ENCODE assay signal across 20 mouse cellular contexts in genomic region chr7:27230781-27231180, GRCm38 (mm10). TPM values are rescaled to one million over a fixed set of nuclear protein-coding genes. Genes with fewer than 3 reads are reported as not detected.
DNase-seq lines count a peak whose midpoint lies in the region; ATAC-seq and TF ChIP-seq lines count a peak whose summit lies in the region.
"Had no signal": no experiment of that assay in that cellular context is flagged by ENCODE, and none has a peak within 500 bp of the region (broad histone marks: within the 10 kb centered on the region; RNA-seq: fewer than 3 reads in every experiment).

No protein-coding gene starts in this region.

- WGBS in midbrain, postnatal 0 days, result 76% methylated on average over 4 of the region's 4 CpGs
- WGBS in midbrain, embryonic 16.5 days, result 74% methylated on average over 4 of the region's 4 CpGs
- WGBS in bone marrow, adult 2 months, result 72% methylated on average over 4 of the region's 4 CpGs
- WGBS in stomach, postnatal 0 days, result 74% methylated on average over 4 of the region's 4 CpGs

- no peak for TF ChIP-seq EP300 in stomach, postnatal 0 days (optimal IDR thresholded peaks at IDR 0.05)

- no peak overlapping the region for H3K9ac ChIP-seq in midbrain, postnatal 0 days (replicated peaks; ENCODE audit: low read length, poor library complexity, severe bottlenecking)
- no peak overlapping the region for H3K9ac ChIP-seq in midbrain, embryonic 16.5 days (ENCODE audit: low read depth, low read length)
- H3K9ac ChIP-seq in stomach, postnatal 0 days (ENCODE audit: low read length), result no peak overlapping the region
- H3K9ac ChIP-seq: embryonic facial prominence, embryonic 13.5 days; heart, embryonic 15.5 days; hindbrain, embryonic 15.5 days; kidney, embryonic 15.5 days; limb, embryonic 12.5 days had no signal

- no peak for DNase-seq in gastrocnemius, adult 2 months
- DNase-seq in gastrocnemius, postnatal 14 days, result no peak
- no peak for DNase-seq in midbrain, postnatal 0 days (ENCODE audit: low spot score)
- DNase-seq in stomach, postnatal 0 days (ENCODE audit: low spot score), result no peak
- no peak for DNase-seq in heart, adult 9 months (ENCODE audit: low spot score in 2 of 2)
- DNase-seq in adrenal gland, adult 2 months, result no peak
- DNase-seq: cerebellum, postnatal 10 days; gastrocnemius, postnatal 25 days; lung, postnatal 4 days; midbrain, embryonic 14.5 days; retina, postnatal 1 day; spleen, adult 18-20 months had no signal

- peak; percentile 31; the same call in 1 of the 2 replicates for TF ChIP-seq CTCF in gastrocnemius, adult 2 months (IDR thresholded peaks at IDR 0.05)
- peak; percentile 32; the same call in 1 of the 2 replicates for TF ChIP-seq CTCF in midbrain, postnatal 0 days (IDR thresholded peaks at IDR 0.05)
- peak; percentile 48; the same call in 1 of the 2 replicates for TF ChIP-seq CTCF in bone marrow, adult 2 months (IDR thresholded peaks at IDR 0.05; ENCODE audit: control insufficient read depth, insufficient read depth, low read length)
- peak; percentile 52 for TF ChIP-seq CTCF in stomach, postnatal 0 days (IDR thresholded peaks at IDR 0.05; ENCODE audit: low read depth)

- no peak for ATAC-seq in midbrain, postnatal 0 days (ENCODE audit: low FRiP score)
- ATAC-seq in midbrain, embryonic 16.5 days, result no peak
- ATAC-seq in stomach, postnatal 0 days (ENCODE audit: low FRiP score, low TSS enrichment), result no peak
- ATAC-seq: forebrain, embryonic 14.5 days had no signal

- H3K27me3 ChIP-seq in midbrain, postnatal 0 days (ENCODE audit: insufficient read depth, low read length), result no peaks in the 10 kb centered on the region
- H3K27me3 ChIP-seq in midbrain, embryonic 16.5 days (ENCODE audit: control insufficient read depth, insufficient read depth, low read depth, low read length), result no peaks in the 10 kb centered on the region
- no peaks in the 10 kb centered on the region for H3K27me3 ChIP-seq in stomach, postnatal 0 days (ENCODE audit: control insufficient read depth, insufficient read depth, low read length)
- H3K27me3 ChIP-seq: embryonic facial prominence, embryonic 13.5 days; heart, embryonic 15.5 days; hindbrain, embryonic 15.5 days; kidney, embryonic 15.5 days; limb, embryonic 12.5 days had no signal

- H3K36me3 ChIP-seq in midbrain, postnatal 0 days (ENCODE audit: insufficient read depth, low read length), result no peaks in the 10 kb centered on the region
- H3K36me3 ChIP-seq in midbrain, embryonic 16.5 days (ENCODE audit: control insufficient read depth, insufficient read depth, low read length), result no peaks in the 10 kb centered on the region
- H3K36me3 ChIP-seq in stomach, postnatal 0 days (ENCODE audit: control insufficient read depth, insufficient read depth, low read length), result no peaks in the 10 kb centered on the region
- H3K36me3 ChIP-seq: embryonic facial prominence, embryonic 13.5 days; heart, embryonic 15.5 days; hindbrain, embryonic 15.5 days; kidney, embryonic 15.5 days; limb, embryonic 12.5 days had no signal

- intact Hi-C loops in gastrocnemius, adult 2 months (cut with DNase I), result loop anchor here (1.0 kb wide), 1 partner anchor 27 kb away; no protein-coding TSS in a partner anchor
- intact Hi-C loops in gastrocnemius, postnatal 14 days (cut with DNase I; ENCODE audit: low total_unique reads), result no loop called here

- TF ChIP-seq POLR2A in bone marrow, adult 2 months (IDR thresholded peaks at IDR 0.05; ENCODE audit: borderline replicate concordance, control insufficient read depth, low read depth, low read length), result no peak

- H3K4me2 ChIP-seq in midbrain, postnatal 0 days (ENCODE audit: low read depth, low read length, poor library complexity, severe bottlenecking), result no peak overlapping the region
- H3K4me2 ChIP-seq in midbrain, embryonic 16.5 days (ENCODE audit: low read length), result no peak overlapping the region
- H3K4me2 ChIP-seq in stomach, postnatal 0 days (replicated peaks; ENCODE audit: low read depth), result no peak overlapping the region
- H3K4me2 ChIP-seq: embryonic facial prominence, embryonic 13.5 days; heart, embryonic 15.5 days; hindbrain, embryonic 15.5 days; kidney, embryonic 15.5 days; limb, embryonic 12.5 days had no signal

- H3K4me3 ChIP-seq in gastrocnemius, adult 2 months, result no peak overlapping the region
- no peak overlapping the region for H3K4me3 ChIP-seq in midbrain, postnatal 0 days (ENCODE audit: low read depth, low read length)
- H3K4me3 ChIP-seq in midbrain, embryonic 16.5 days (ENCODE audit: low read depth, low read length), result no peak overlapping the region
- no peak overlapping the region for H3K4me3 ChIP-seq in bone marrow, adult 2 months (replicated peaks; ENCODE audit: control insufficient read depth, low read depth, low read length)
- no peak overlapping the region for H3K4me3 ChIP-seq in stomach, postnatal 0 days (ENCODE audit: low read depth, low read length)
- H3K4me3 ChIP-seq: embryonic facial prominence, embryonic 13.5 days; heart, embryonic 15.5 days; hindbrain, embryonic 15.5 days; kidney, embryonic 15.5 days; limb, embryonic 12.5 days had no signal

- peaks cover 24% of the 10 kb centered on the region for H3K4me1 ChIP-seq in midbrain, postnatal 0 days (ENCODE audit: insufficient read depth, low read length)
- peaks cover 38% of the 10 kb centered on the region for H3K4me1 ChIP-seq in midbrain, embryonic 16.5 days (ENCODE audit: control insufficient read depth, insufficient read depth, low read length)
- H3K4me1 ChIP-seq in bone marrow, adult 2 months (ENCODE audit: control insufficient read depth, insufficient read depth, low read length), result no peaks in the 10 kb centered on the region; the same call in 1 of the 2 replicates
- peaks cover 6% of the 10 kb centered on the region for H3K4me1 ChIP-seq in stomach, postnatal 0 days (replicated peaks; ENCODE audit: control insufficient read depth, insufficient read depth)

- H3K9me3 ChIP-seq in midbrain, postnatal 0 days (ENCODE audit: low read length), result no peaks in the 10 kb centered on the region
- H3K9me3 ChIP-seq in midbrain, embryonic 16.5 days (replicated peaks; ENCODE audit: control insufficient read depth, low read length, poor library complexity, severe bottlenecking), result no peaks in the 10 kb centered on the region
- H3K9me3 ChIP-seq in stomach, postnatal 0 days (ENCODE audit: control insufficient read depth, low read length), result no peaks in the 10 kb centered on the region
- H3K9me3 ChIP-seq: embryonic facial prominence, embryonic 13.5 days; heart, embryonic 15.5 days; hindbrain, embryonic 15.5 days; kidney, embryonic 15.5 days; limb, embryonic 12.5 days had no signal

- no peak overlapping the region for H3K27ac ChIP-seq in gastrocnemius, adult 2 months
- no peak overlapping the region for H3K27ac ChIP-seq in midbrain, postnatal 0 days (ENCODE audit: low read depth, low read length)
- H3K27ac ChIP-seq in midbrain, embryonic 16.5 days (ENCODE audit: low read length), result no peak overlapping the region
- H3K27ac ChIP-seq in bone marrow, adult 2 months (ENCODE audit: control insufficient read depth, insufficient read depth, low read depth, low read length, poor library complexity), result no peak overlapping the region
- no peak overlapping the region for H3K27ac ChIP-seq in stomach, postnatal 0 days (replicated peaks)
- H3K27ac ChIP-seq: embryonic facial prominence, embryonic 13.5 days; heart, embryonic 15.5 days; hindbrain, embryonic 15.5 days; kidney, embryonic 15.5 days; limb, embryonic 12.5 days had no signal

RNA-seq across cellular contexts. Expression of gene Coq8b, which starts 2.0 kb away (rescaled TPM):
- total RNA-seq in gastrocnemius, adult 2 months (2021), result 1 to 10 TPM; 3.2 to 3.4 TPM
- total RNA-seq in gastrocnemius, postnatal 14 days (2021), result 1 to 10 TPM; 3.9 to 4.1 TPM
- 24.8 and 26.0 TPM in 2 replicates for total RNA-seq in midbrain, postnatal 0 days (2014; rRNA removed)
- polyA plus RNA-seq in midbrain, postnatal 0 days (2015; fragmentation: Nextera tagmentation; extraction: Ambion mirVana), result 15.1 and 16.7 TPM in 2 replicates
- 21.1 and 23.7 TPM in 2 replicates for polyA plus RNA-seq in midbrain, embryonic 16.5 days (2015; fragmentation: Nextera tagmentation; extraction: Ambion mirVana)
- polyA plus RNA-seq in bone marrow, adult 2 months (2011; ENCODE audit: insufficient read depth, insufficient read length, low replicate concordance, missing spikeins), result 12.2 and 17.3 TPM in 2 replicates
- 25.0 and 26.6 TPM in 2 replicates for polyA plus RNA-seq in stomach, postnatal 0 days (2015; fragmentation: Nextera tagmentation; extraction: Ambion mirVana)
- 10 to 100 TPM; 49.7 to 64.4 TPM for total RNA-seq in adrenal gland, adult 2 months (2021)
- polyA plus RNA-seq in adrenal gland, adult 2 months (2012; rRNA removed), result 175 and 219 TPM in 2 replicates

RNA-seq across cellular contexts. Expression of gene Itpkc, which starts 2.3 kb away (rescaled TPM):
- total RNA-seq in gastrocnemius, adult 2 months (2021), result 1 to 10 TPM; 3.9 to 4.3 TPM
- total RNA-seq in gastrocnemius, postnatal 14 days (2021), result 1 to 10 TPM; 3.2 to 3.9 TPM
- 15.3 and 17.3 TPM in 2 replicates for total RNA-seq in midbrain, postnatal 0 days (2014; rRNA removed)
- 4.7 and 5.4 TPM in 2 replicates for polyA plus RNA-seq in midbrain, postnatal 0 days (2015; fragmentation: Nextera tagmentation; extraction: Ambion mirVana)
- polyA plus RNA-seq in midbrain, embryonic 16.5 days (2015; fragmentation: Nextera tagmentation; extraction: Ambion mirVana), result 6.0 and 7.0 TPM in 2 replicates
- 0.50 and 2.5 TPM in 2 replicates for polyA plus RNA-seq in bone marrow, adult 2 months (2011; ENCODE audit: insufficient read depth, insufficient read length, low replicate concordance, missing spikeins)
- 11.6 and 12.2 TPM in 2 replicates for polyA plus RNA-seq in stomach, postnatal 0 days (2015; fragmentation: Nextera tagmentation; extraction: Ambion mirVana)
- total RNA-seq in adrenal gland, adult 2 months (2021), result 10 to 100 TPM; 12.7 to 15.5 TPM
- 10.1 and 10.6 TPM in 2 replicates for polyA plus RNA-seq in adrenal gland, adult 2 months (2012; rRNA removed)

RNA-seq across cellular contexts. Expression of gene Numbl, which starts 27.5 kb away (rescaled TPM):
- 1 to 10 TPM; 3.8 to 4.2 TPM for total RNA-seq in gastrocnemius, adult 2 months (2021)
- total RNA-seq in gastrocnemius, postnatal 14 days (2021), result 10 to 100 TPM in 1 of 2 experiments, 1 to 10 TPM in 1; 8.0 to 10.2 TPM
- total RNA-seq in midbrain, postnatal 0 days (2014; rRNA removed), result 111 and 147 TPM in 2 replicates
- 59.8 and 60.9 TPM in 2 replicates for polyA plus RNA-seq in midbrain, postnatal 0 days (2015; fragmentation: Nextera tagmentation; extraction: Ambion mirVana)
- 51.2 and 53.6 TPM in 2 replicates for polyA plus RNA-seq in midbrain, embryonic 16.5 days (2015; fragmentation: Nextera tagmentation; extraction: Ambion mirVana)
- 2.4 and 3.2 TPM in 2 replicates for polyA plus RNA-seq in bone marrow, adult 2 months (2011; ENCODE audit: insufficient read depth, insufficient read length, low replicate concordance, missing spikeins)
- 12.8 and 14.6 TPM in 2 replicates for polyA plus RNA-seq in stomach, postnatal 0 days (2015; fragmentation: Nextera tagmentation; extraction: Ambion mirVana)
- total RNA-seq in adrenal gland, adult 2 months (2021), result 10 to 100 TPM in 1 of 2 experiments, 1 to 10 TPM in 1; 5.2 to 13.3 TPM
- polyA plus RNA-seq in adrenal gland, adult 2 months (2012; rRNA removed), result 37.2 and 48.0 TPM in 2 replicates

RNA-seq across cellular contexts. Expression of gene Snrpa, which starts 34.7 kb away (rescaled TPM):
- 10 to 100 TPM; 32.5 to 37.3 TPM for total RNA-seq in gastrocnemius, adult 2 months (2021)
- 10 to 100 TPM; 32.2 to 34.7 TPM for total RNA-seq in gastrocnemius, postnatal 14 days (2021)
- 138 and 142 TPM in 2 replicates for total RNA-seq in midbrain, postnatal 0 days (2014; rRNA removed)
- polyA plus RNA-seq in midbrain, postnatal 0 days (2015; fragmentation: Nextera tagmentation; extraction: Ambion mirVana), result 147 and 151 TPM in 2 replicates
- polyA plus RNA-seq in midbrain, embryonic 16.5 days (2015; fragmentation: Nextera tagmentation; extraction: Ambion mirVana), result 192 and 197 TPM in 2 replicates
- polyA plus RNA-seq in bone marrow, adult 2 months (2011; ENCODE audit: insufficient read depth, insufficient read length, low replicate concordance, missing spikeins), result 99.4 and 100.0 TPM in 2 replicates
- polyA plus RNA-seq in stomach, postnatal 0 days (2015; fragmentation: Nextera tagmentation; extraction: Ambion mirVana), result 82.2 and 82.7 TPM in 2 replicates
- total RNA-seq in adrenal gland, adult 2 months (2021), result 10 to 100 TPM; 72.5 to 93.0 TPM
- polyA plus RNA-seq in adrenal gland, adult 2 months (2012; rRNA removed), result 223 and 231 TPM in 2 replicates

RNA-seq across cellular contexts. Expression of gene BC024978, which starts 35.2 kb away (rescaled TPM):
- total RNA-seq in gastrocnemius, adult 2 months (2021), result 10 to 100 TPM; 14.6 to 15.8 TPM
- 10 to 100 TPM; 11.8 to 13.4 TPM for total RNA-seq in gastrocnemius, postnatal 14 days (2021)
- total RNA-seq in midbrain, postnatal 0 days (2014; rRNA removed), result 5.9 and 8.7 TPM in 2 replicates
- 2.3 and 2.8 TPM in 2 replicates for polyA plus RNA-seq in midbrain, postnatal 0 days (2015; fragmentation: Nextera tagmentation; extraction: Ambion mirVana)
- 3.1 and 4.1 TPM in 2 replicates for polyA plus RNA-seq in midbrain, embryonic 16.5 days (2015; fragmentation: Nextera tagmentation; extraction: Ambion mirVana)
- 1.6 and 2.5 TPM in 2 replicates for polyA plus RNA-seq in bone marrow, adult 2 months (2011; ENCODE audit: insufficient read depth, insufficient read length, low replicate concordance, missing spikeins)
- polyA plus RNA-seq in stomach, postnatal 0 days (2015; fragmentation: Nextera tagmentation; extraction: Ambion mirVana), result 1.7 and 1.8 TPM in 2 replicates
- total RNA-seq in adrenal gland, adult 2 months (2021), result 10 to 100 TPM; 21.6 to 24.9 TPM
- polyA plus RNA-seq in adrenal gland, adult 2 months (2012; rRNA removed), result 24.9 and 25.2 TPM in 2 replicates
